Mouse (Mus musculus) spleen, adult 2 months (tissue): ENCODE measurements around the gene Serpina3m. TPM values are rescaled to one million over a fixed set of nuclear protein-coding genes. Genes with fewer than 3 reads are reported as not detected.
"Not testable (repeated sequence)": the region's sequence is repeated elsewhere in the genome, so short reads cannot be mapped to it uniquely, and the experiment has no call there.

Experiments
- DNase-seq, 2 experiments: peaks; one replicate each; pipeline versions ENCODE4 v3.0.0 to v3.0.0-alpha.2; 2012 to 2021; ENCODE audit warnings: low spot score in 2 of 2, low read depth in 1 of 2
- H3K27ac ChIP-seq: fragments of 200-500 bp; 2 replicates; pipeline ENCODE4 v1.5.1; 2012; ENCODE audit warnings: low read length, inconsistent platforms; ENCODE audit not compliant: insufficient read depth
- H3K27me3 ChIP-seq: fragments of 200-500 bp; 2 replicates; pipeline ENCODE4 v1.6.1; 2012; ENCODE audit warnings: mild to moderate bottlenecking, moderate library complexity, low read length, inconsistent platforms; ENCODE audit not compliant: control insufficient read depth, insufficient read depth
- H3K36me3 ChIP-seq: fragments of 200-500 bp; 2 replicates; pipeline ENCODE4 v1.6.1; 2012; ENCODE audit warnings: mild to moderate bottlenecking, low read length, inconsistent platforms; ENCODE audit not compliant: control insufficient read depth, insufficient read depth
- H3K4me1 ChIP-seq: fragments of 200-500 bp; 2 replicates; pipeline ENCODE4 v1.6.1; 2011; ENCODE audit warnings: inconsistent platforms; ENCODE audit not compliant: control insufficient read depth, insufficient read depth, insufficient read length
- H3K4me3 ChIP-seq: fragments of 200-500 bp; 2 replicates; pipeline ENCODE4 v1.5.1; 2011; ENCODE audit warnings: mild to moderate bottlenecking, inconsistent platforms; ENCODE audit not compliant: insufficient read depth, insufficient read length; ENCODE audit errors: extremely low read depth
- CTCF ChIP-seq: fragments of 200-500 bp; IDR thresholded peaks from 2 replicates; pipeline ENCODE4 v1.5.1; 2011; ENCODE audit warnings: mild to moderate bottlenecking, inconsistent platforms; ENCODE audit not compliant: insufficient read depth, insufficient read length, insufficient replicate concordance; ENCODE audit errors: extremely low read depth
- POLR2A ChIP-seq: fragments of 200-500 bp; IDR thresholded peaks from 2 replicates; pipeline ENCODE4 v1.6.1; 2011; ENCODE audit warnings: low read depth, low read length, inconsistent platforms
- WGBS: fragments of 180-500 bp; shearing (Covaris S2); methylation state at CpG from one replicate; pipeline ENCODE4 v1.1.7; 2018; 5-methylcytosine and 5-hydroxymethylcytosine counted together
- polyA plus RNA-seq: library from polyadenylated mRNA; depleted of rRNA; stranded (reverse); fragments of >200 nt; gene quantifications from 2 replicates; pipeline ENCODE4 v1.2.3, GENCODE M21; 2012

Serpina3m gene
- polyA plus RNA-seq, 1 experiment = not detected

DNA sequence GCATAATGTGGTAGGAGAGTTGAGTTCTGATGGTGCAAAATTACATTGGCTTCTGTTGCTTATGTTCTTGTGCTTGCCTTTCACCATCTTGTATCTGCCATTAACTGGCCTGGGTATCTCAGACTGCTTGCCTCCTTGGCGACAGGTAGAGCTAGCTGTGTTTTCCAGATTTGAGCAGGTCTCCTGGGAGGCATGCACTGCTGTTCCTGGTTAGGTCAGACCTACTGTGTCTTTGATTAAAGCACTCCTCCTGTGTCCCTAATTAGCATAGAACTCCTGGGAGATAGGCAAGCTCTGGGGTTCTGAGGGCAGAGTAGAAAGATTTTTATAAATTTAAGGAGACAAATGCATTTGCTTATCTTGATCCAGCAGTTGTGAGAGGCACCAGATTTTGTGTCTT lies 6.6 kb upstream of the Serpina3m start:
- no peak for DNase-seq
- Histone ChIP-seq H3K4me3 (no peak overlapping the region), H3K27me3 (no peaks in the 10 kb centered on the region), H3K36me3 (no peaks in the 10 kb centered on the region), H3K27ac (no peak overlapping the region), H3K4me1 (no peaks in the 10 kb centered on the region)
- WGBS = 69% methylated on average over 1 of the region's 1 CpGs
- TF ChIP-seq POLR2A (no peak), CTCF (no peak)

DNA sequence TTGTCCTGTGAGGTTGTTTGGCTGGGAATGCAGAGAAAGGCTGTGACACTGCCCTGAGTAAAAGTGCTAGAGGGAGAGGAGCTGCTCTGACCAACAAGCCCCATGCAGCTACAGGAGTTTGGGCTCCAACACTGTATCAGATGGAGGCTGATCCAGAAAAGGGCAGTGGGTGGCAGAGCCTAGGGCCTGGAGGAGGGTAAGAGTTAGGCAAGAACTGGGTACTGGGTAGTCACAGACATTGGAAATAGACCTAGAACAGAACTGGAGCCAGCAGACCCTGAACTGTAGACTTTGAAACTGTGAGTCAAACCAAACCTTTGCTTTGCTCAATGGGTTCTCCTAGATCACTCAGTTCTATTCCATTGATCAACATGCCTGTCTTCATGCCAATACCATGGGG lies 1.4 kb upstream of the Serpina3m start:
- not testable (repeated sequence) for DNase-seq, H3K36me3 ChIP-seq, H3K4me1 ChIP-seq, H3K4me3 ChIP-seq, H3K27me3 ChIP-seq, H3K27ac ChIP-seq

DNA sequence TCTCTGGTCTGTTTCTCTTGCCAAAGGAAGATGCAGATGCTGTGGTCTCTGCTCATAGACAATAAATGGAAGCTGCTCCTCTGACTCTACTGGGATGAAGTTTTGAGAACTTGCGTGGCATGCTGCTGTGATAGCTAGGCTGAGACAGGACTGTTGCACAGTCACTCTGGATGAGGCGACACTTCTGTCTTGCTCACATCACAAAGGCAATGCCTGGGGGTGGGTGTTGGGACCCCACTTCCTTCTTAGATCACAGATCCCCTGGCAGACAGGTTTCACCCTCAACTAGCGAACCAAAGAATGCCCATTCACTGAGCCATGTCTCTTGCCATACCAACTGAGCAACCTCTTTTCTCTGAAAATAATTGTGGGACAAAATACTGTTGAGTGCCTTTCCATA lies 419 bp downstream of the Serpina3m start:
- 86% methylated on average over 3 of the region's 3 CpGs for WGBS
- Histone ChIP-seq H3K27ac (no peak overlapping the region), H3K4me1 (no peaks in the 10 kb centered on the region), H3K27me3 (no peaks in the 10 kb centered on the region), H3K36me3 (no peaks in the 10 kb centered on the region), H3K4me3 (no peak overlapping the region)
- no peak for TF ChIP-seq POLR2A
- no peak for TF ChIP-seq CTCF
- DNase-seq = no peak

DNA sequence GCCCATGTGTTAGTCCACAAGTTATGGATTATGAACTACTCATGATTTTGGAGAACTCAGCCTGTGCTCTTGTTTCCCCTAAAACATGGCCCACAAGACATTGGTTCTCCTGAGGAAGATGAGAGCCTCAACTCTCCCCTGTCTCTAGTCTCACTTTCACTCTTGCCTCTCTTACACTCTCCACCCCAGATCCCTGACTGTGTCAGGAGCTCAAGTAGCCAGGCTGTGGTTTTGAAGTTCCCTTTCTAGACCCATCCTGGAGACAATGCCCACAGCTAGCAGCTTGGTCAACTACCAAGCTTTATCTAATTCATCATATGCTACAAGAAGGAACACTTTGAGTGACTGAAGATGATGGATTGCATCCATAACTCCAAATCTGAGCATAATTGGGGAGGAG lies 4.2 kb downstream of the Serpina3m start:
- not testable (repeated sequence) for H3K36me3 ChIP-seq, H3K4me1 ChIP-seq, H3K27me3 ChIP-seq, H3K4me3 ChIP-seq, DNase-seq, H3K27ac ChIP-seq

DNA sequence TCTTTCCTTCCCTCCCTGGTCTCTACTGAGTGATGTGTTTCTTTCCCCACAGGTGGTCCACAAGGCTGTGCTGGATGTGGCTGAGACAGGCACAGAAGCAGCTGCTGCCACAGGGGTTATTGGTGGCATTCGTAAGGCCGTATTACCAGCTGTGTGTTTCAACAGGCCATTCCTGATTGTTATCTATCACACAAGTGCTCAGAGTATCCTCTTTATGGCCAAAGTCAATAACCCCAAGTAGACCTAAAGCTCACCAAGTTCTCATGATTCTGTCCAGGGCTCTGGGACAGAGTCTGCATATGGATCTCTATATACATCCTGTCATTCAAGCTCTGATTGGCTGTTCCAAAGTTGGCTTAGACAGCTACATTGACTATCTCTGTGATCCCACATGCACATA lies 6.9 kb downstream of the Serpina3m start:
- H3K27me3 ChIP-seq = no peaks in the 10 kb centered on the region
- no peaks in the 10 kb centered on the region for H3K4me1 ChIP-seq
- no peak for DNase-seq
- no peak overlapping the region for H3K4me3 ChIP-seq
- no peak overlapping the region for H3K27ac ChIP-seq
- TF ChIP-seq POLR2A (no peak), CTCF (no peak)
- 96% methylated on average over 2 of the region's 2 CpGs for WGBS
- H3K36me3 ChIP-seq = no peaks in the 10 kb centered on the region

DNA sequence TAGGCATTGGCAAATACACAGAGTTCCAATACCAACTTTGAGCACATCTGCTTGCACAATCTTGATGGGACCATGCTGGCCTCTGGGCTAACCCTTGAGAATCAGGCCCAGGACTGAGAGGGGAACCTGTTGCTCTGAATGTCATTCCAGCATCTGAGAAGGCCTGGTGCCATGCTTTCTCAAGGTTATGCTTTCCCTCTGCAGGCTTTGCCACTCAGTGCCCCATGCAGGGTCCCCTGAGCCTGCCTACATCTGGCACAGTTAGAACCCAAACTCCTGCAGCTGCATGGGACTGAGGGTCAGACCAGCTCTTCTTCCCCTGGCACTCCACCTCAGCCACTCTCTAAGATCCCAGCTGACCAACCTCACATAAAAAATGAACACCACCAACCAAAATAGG lies 7.4 kb downstream of the Serpina3m start:
- H3K27ac ChIP-seq = no peak overlapping the region
- TF ChIP-seq POLR2A (no peak), CTCF (no peak)

DNA sequence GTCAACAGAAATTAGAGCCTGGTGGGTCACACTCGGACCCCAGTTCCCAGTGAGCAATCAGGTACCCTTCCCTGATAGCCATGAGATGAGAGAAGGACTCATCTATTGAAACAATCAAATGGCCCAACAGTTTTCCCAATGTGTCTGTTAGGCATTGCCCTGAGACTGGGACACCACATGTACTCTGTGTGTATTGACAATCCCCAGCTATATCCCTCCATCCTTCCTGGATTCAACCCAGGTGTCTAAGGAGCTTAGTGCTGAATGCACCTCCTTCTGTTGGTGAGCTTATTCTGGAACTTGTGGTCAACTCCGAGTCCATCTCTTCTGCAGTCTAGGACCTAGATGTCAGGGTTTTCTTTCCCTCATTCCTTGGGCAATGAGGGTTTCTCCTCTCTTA lies 8.8 kb downstream of the Serpina3m start:
- no peak overlapping the region for H3K4me3 ChIP-seq
- TF ChIP-seq POLR2A (no peak), CTCF (no peak)
- no peaks in the 10 kb centered on the region for H3K27me3 ChIP-seq
- 88% methylated on average over 2 of the region's 2 CpGs for WGBS
- no peak for DNase-seq
- H3K36me3 ChIP-seq = no peaks in the 10 kb centered on the region
- H3K4me1 ChIP-seq = no peaks in the 10 kb centered on the region
- H3K27ac ChIP-seq = no peak overlapping the region

More for the DNA sequence above, 7.4 kb downstream of the Serpina3m start:
- Histone ChIP-seq H3K36me3 (no peaks in the 10 kb centered on the region), H3K4me1 (no peaks in the 10 kb centered on the region), H3K4me3 (no peak overlapping the region), H3K27me3 (no peaks in the 10 kb centered on the region)
- no peak for DNase-seq

DNA sequence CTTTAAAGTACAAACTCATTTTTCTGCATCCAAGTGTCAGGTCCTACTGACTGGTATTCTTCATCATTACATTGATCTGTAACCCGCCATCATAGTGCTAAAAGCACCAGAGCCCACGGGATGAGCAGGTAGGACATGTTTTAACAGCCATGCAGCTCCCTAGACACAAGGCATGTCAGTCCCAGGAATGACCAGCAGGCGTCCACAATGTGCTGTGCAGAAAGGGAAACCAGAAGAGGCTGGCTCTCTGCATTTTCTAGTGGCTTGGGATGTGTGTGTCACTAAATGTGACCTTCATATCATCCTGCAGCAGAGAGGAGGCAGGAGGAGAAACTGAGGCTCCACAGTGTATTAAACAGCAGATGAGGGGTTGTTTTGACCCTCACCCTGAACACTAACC lies 13.5 kb downstream of the Serpina3m start:
- H3K4me3 ChIP-seq, H3K27me3 ChIP-seq, H3K36me3 ChIP-seq, DNase-seq, H3K27ac ChIP-seq, H3K4me1 ChIP-seq: not testable (repeated sequence)
- WGBS = 42% methylated on average over 3 of the region's 3 CpGs
